Mouse (Mus musculus): ENCODE data around the gene Tmem217. TPM values are rescaled to one million over a fixed set of nuclear protein-coding genes. Genes with fewer than 3 reads are reported as not detected.
A peak's percentile ranks its signal among the peaks of the same experiment; 100 is the strongest.
"Not testable (repeated sequence)": the region's sequence is repeated elsewhere in the genome, so short reads cannot be mapped to it uniquely, and the experiment has no call there.

The Tmem217 gene
- total and polyA plus RNA-seq, 3 experiments: 2.5 to 4.5 TPM; not detected in 1

DNA sequence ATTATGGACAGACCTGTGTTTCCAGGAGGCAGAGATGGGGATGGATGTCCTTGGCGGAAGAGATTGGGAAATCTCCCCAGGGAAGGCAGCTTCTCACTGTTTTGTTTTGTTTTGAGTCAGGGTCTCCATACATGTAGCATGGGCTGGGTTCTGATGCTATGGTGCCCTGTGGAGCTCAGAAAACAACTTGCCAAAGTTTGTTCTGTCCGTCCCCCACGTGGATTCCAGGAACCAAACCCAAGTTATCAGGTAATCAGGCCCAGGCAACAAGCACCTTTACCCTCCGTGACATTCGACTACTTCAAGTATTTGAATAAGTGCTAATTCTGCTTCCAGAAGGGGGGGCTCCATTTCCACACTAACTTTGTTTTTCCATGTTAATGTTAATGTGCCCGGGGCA, 52.7 kb downstream of the Tmem217 start:
- Histone ChIP-seq H3K4me3 (ENCODE audit: control insufficient read depth in 1 of 2, insufficient read depth in 1 of 2, low read depth in 2 of 2, low read length in 2 of 2) (no peak overlapping the region), H3K4me1 (ENCODE audit: control insufficient read depth in 1 of 2, insufficient read depth in 2 of 2, low read length in 2 of 2) (peaks cover 4 to 51% of the 10 kb centered on the region in 2 experiments; a peak in 3 of 4 replicates), H3K27ac (ENCODE audit: control insufficient read depth, low read depth, low read length) (peak overlapping the region; percentile 94)

DNA sequence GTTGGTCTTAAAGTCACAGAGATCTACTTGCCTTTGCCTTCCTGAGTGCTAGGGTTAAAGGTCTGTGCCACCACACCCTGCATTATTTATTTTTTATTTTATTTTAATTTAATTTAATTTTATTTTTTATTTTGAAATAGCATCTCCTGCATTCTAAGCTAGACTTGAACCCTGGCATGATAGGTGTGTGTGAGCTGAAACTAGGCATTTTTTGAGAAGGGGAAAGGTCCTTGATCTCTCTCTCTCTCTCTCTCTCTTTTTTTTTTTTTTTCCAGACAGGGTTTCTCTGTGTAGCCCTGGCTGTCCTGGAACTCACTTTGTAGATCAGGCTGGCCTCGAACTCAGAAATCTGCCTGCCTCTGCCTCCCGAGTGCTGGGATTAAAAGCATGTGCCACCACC, 53.2 kb downstream of the Tmem217 start:
- peak overlapping the region; percentile 94 for H3K27ac ChIP-seq (ENCODE audit: control insufficient read depth, low read depth, low read length)
- not testable (repeated sequence) for DNase-seq (ENCODE audit: low read depth, low spot score); H3K4me3 ChIP-seq (ENCODE audit: control insufficient read depth in 1 of 2, insufficient read depth in 1 of 2, low read depth in 2 of 2, low read length in 2 of 2); H3K9me3 ChIP-seq (replicated peaks; ENCODE audit: insufficient read depth, low read length); H3K79me2 ChIP-seq (ENCODE audit: control insufficient read depth, insufficient read depth, low read length, poor library complexity); H3K27me3 ChIP-seq (ENCODE audit: control insufficient read depth in 1 of 2, insufficient read depth in 2 of 2, low read length in 2 of 2)
- H3K4me1 ChIP-seq (ENCODE audit: control insufficient read depth in 1 of 2, insufficient read depth in 2 of 2, low read length in 2 of 2): peaks cover 4 to 47% of the 10 kb centered on the region in 2 experiments; a peak in 3 of 4 replicates
- TF ChIP-seq ZNF384 (IDR thresholded peaks at IDR 0.05; ENCODE audit: low read depth, low read length): peak; percentile 72
- H3K36me3 ChIP-seq (ENCODE audit: control insufficient read depth in 1 of 2, insufficient read depth in 2 of 2, low read length in 2 of 2): peaks cover 0 to 48% of the 10 kb centered on the region in 2 experiments; a peak in 2 of 4 replicates
- peak overlapping the region; percentile 65 for H3K9ac ChIP-seq (ENCODE audit: control insufficient read depth, low read depth, low read length, poor library complexity, severe bottlenecking)

More for the DNA sequence above, 52.7 kb downstream of the Tmem217 start:
- peak; percentile 65 for DNase-seq (ENCODE audit: low read depth, low spot score)
- Histone ChIP-seq H3K36me3 (ENCODE audit: control insufficient read depth in 1 of 2, insufficient read depth in 2 of 2, low read length in 2 of 2) (peaks cover 0 to 45% of the 10 kb centered on the region in 2 experiments; a peak in 2 of 4 replicates), H3K79me2 (ENCODE audit: control insufficient read depth, insufficient read depth, low read length, poor library complexity) (no peaks in the 10 kb centered on the region; the same call in 1 of the 2 replicates), H3K9me3 (replicated peaks; ENCODE audit: insufficient read depth, low read length) (no peaks in the 10 kb centered on the region), H3K9ac (ENCODE audit: control insufficient read depth, low read depth, low read length, poor library complexity, severe bottlenecking) (peak overlapping the region; percentile 65), H3K27me3 (ENCODE audit: control insufficient read depth in 1 of 2, insufficient read depth in 2 of 2, low read length in 2 of 2) (no peaks in the 10 kb centered on the region)
- TF ChIP-seq SMC3 (IDR thresholded peaks at IDR 0.05; ENCODE audit: low read depth, low read length): no peak
- TF ChIP-seq MYC (IDR thresholded peaks at IDR 0.05; ENCODE audit: low read depth, low read length): 0 out of 2 replicates have a peak, but pooled peaks have one; percentile 58
- TF ChIP-seq RAD21 (IDR thresholded peaks at IDR 0.05; ENCODE audit: low read depth, low read length): no peak
- TF ChIP-seq ZKSCAN1 (IDR thresholded peaks at IDR 0.05; ENCODE audit: low read depth, low read length): no peak
- no peak for TF ChIP-seq USF1 (IDR thresholded peaks at IDR 0.05; ENCODE audit: low read depth, low read length)
- TF ChIP-seq UBTF (IDR thresholded peaks at IDR 0.05; ENCODE audit: borderline replicate concordance, insufficient read depth, low read depth, low read length): no peak
- no peak for TF ChIP-seq HCFC1 (IDR thresholded peaks at IDR 0.05; ENCODE audit: low read depth, low read length)
- TF ChIP-seq E2F4 (IDR thresholded peaks at IDR 0.05; ENCODE audit: borderline replicate concordance, low read depth, low read length): no peak
- no peak for TF ChIP-seq MXI1 (IDR thresholded peaks at IDR 0.05; ENCODE audit: low read depth, low read length)
- no peak for TF ChIP-seq CHD2 (IDR thresholded peaks at IDR 0.05; ENCODE audit: low read length)
- no peak for TF ChIP-seq MEF2A (IDR thresholded peaks at IDR 0.05; ENCODE audit: extremely low read depth, insufficient replicate concordance, low read depth, low read length, poor library complexity, severe bottlenecking)
- TF ChIP-seq EP300 (IDR thresholded peaks at IDR 0.05; ENCODE audit: low read depth in 1 of 2, low read length in 2 of 2): peak in 1 of 2 experiments; percentile 57; a peak in 2 of 4 replicates
- no peak for TF ChIP-seq ZC3H11A (IDR thresholded peaks at IDR 0.05; ENCODE audit: low read depth, low read length)
- TF ChIP-seq ZMIZ1 (IDR thresholded peaks at IDR 0.05; ENCODE audit: low read depth, low read length): no peak
- no peak for TF ChIP-seq KAT2A (conservative IDR thresholded peaks at IDR 0.05; ENCODE audit: low read depth, low read length)
- TF ChIP-seq TAL1 (IDR thresholded peaks at IDR 0.05; ENCODE audit: low read length): peak; percentile 60
- TF ChIP-seq ELF1 (IDR thresholded peaks at IDR 0.05; ENCODE audit: low read depth, low read length): no peak
